Mouse (Mus musculus): ENCODE data around the gene Tuba1c. TPM values are rescaled to one million over a fixed set of nuclear protein-coding genes. Genes with fewer than 3 reads are reported as not detected.
A peak's percentile ranks its signal among the peaks of the same experiment; 100 is the strongest.

Tuba1c gene
- polyA plus RNA-seq (2015; fragmentation: Nextera tagmentation; extraction: Ambion mirVana) = 150 and 158 TPM in 2 replicates

GRCm38 (mm10) chr15:99029619-99030584 is at the start of gene Tuba1c:
Gene Tuba1c (plus strand): TSS chr15:99029891.
- Histone ChIP-seq H3K27ac (replicated peaks) (peak within 1 kb of the TSS; percentile 91), H3K4me3 (peak within 1 kb of the TSS; percentile 70), H3K36me3 (peaks cover 6% of the 10 kb centered on the region), H3K9me3 (no peaks in the 10 kb centered on the region), H3K27me3 (replicated peaks) (no peaks in the 10 kb centered on the region), H3K9ac (peak within 1 kb of the TSS; percentile 85), H3K4me2 (peak within 1 kb of the TSS; percentile 79), H3K4me1 (peaks cover 46% of the 10 kb centered on the region)
- WGBS = under 1% methylated on average over 52 of the region's 52 CpGs
- peak; percentile 86 for ATAC-seq (ENCODE audit: extremely low read depth, insufficient number of reproducible peaks, low FRiP score, low TSS enrichment)

GRCm38 (mm10) chr15:98980012-98980614 is 49.6 kb upstream of the Tuba1c start:
- H3K27me3 ChIP-seq (replicated peaks) = no peaks in the 10 kb centered on the region
- peaks cover 50% of the 10 kb centered on the region for H3K4me1 ChIP-seq
- WGBS = 65% methylated on average over 7 of the region's 7 CpGs
- no peak overlapping the region for H3K27ac ChIP-seq (replicated peaks)
- H3K9me3 ChIP-seq = no peaks in the 10 kb centered on the region
- H3K4me3 ChIP-seq = no peak overlapping the region
- ATAC-seq (ENCODE audit: extremely low read depth, insufficient number of reproducible peaks, low FRiP score, low TSS enrichment) = no peak
- no peak overlapping the region for H3K4me2 ChIP-seq
- no peaks in the 10 kb centered on the region for H3K36me3 ChIP-seq
- no peak overlapping the region for H3K9ac ChIP-seq

- Histone ChIP-seq H3K27ac (replicated peaks) (no peak overlapping the region; the same call in 1 of the 2 replicates), H3K4me1 (peaks cover 60% of the 10 kb centered on the region), H3K27me3 (replicated peaks) (no peaks in the 10 kb centered on the region), H3K4me3 (no peak overlapping the region), H3K9me3 (no peaks in the 10 kb centered on the region), H3K4me2 (no peak overlapping the region), H3K9ac (no peak overlapping the region), H3K36me3 (no peaks in the 10 kb centered on the region)
- ATAC-seq (ENCODE audit: extremely low read depth, insufficient number of reproducible peaks, low FRiP score, low TSS enrichment) = no peak
- WGBS = 66% methylated on average over 6 of the region's 6 CpGs
Observed at GRCm38 (mm10) chr15:98982100-98982499, 47.6 kb upstream of the Tuba1c start.

- WGBS = 30% methylated on average over 16 of the region's 16 CpGs
- Histone ChIP-seq H3K4me2 (peak overlapping the region; percentile 81), H3K27ac (replicated peaks) (peak overlapping the region; percentile 69), H3K36me3 (no peaks in the 10 kb centered on the region), H3K9ac (peak overlapping the region; percentile 55), H3K4me3 (peak overlapping the region; percentile 17), H3K4me1 (peaks cover 59% of the 10 kb centered on the region), H3K9me3 (no peaks in the 10 kb centered on the region), H3K27me3 (replicated peaks) (no peaks in the 10 kb centered on the region)
- ATAC-seq (ENCODE audit: extremely low read depth, insufficient number of reproducible peaks, low FRiP score, low TSS enrichment) = no peak
Observed at GRCm38 (mm10) chr15:98983431-98984081, 46.1 kb upstream of the Tuba1c start.

- Histone ChIP-seq H3K4me3 (peak overlapping the region; percentile 63), H3K9ac (peak overlapping the region; percentile 90), H3K36me3 (no peaks in the 10 kb centered on the region), H3K4me1 (peaks cover 65% of the 10 kb centered on the region), H3K27me3 (replicated peaks) (no peaks in the 10 kb centered on the region), H3K27ac (replicated peaks) (peak overlapping the region; percentile 98), H3K9me3 (no peaks in the 10 kb centered on the region), H3K4me2 (peak overlapping the region; percentile 81)
- WGBS = 35% methylated on average over 6 of the region's 6 CpGs
- no peak for ATAC-seq (ENCODE audit: extremely low read depth, insufficient number of reproducible peaks, low FRiP score, low TSS enrichment)
Observed at GRCm38 (mm10) chr15:98984681-98985080, 45.0 kb upstream of the Tuba1c start.

- peaks cover 72% of the 10 kb centered on the region for H3K4me1 ChIP-seq
- WGBS = 3% methylated on average over 29 of the region's 29 CpGs
- peak; percentile 71; the same call in 1 of the 2 replicates for ATAC-seq (ENCODE audit: extremely low read depth, insufficient number of reproducible peaks, low FRiP score, low TSS enrichment)
Observed at GRCm38 (mm10) chr15:98985240-98985981, 44.3 kb upstream of the Tuba1c start.

GRCm38 (mm10) chr15:98985982-98986715 is 43.5 kb upstream of the Tuba1c start:
- Histone ChIP-seq H3K27ac (replicated peaks) (peak overlapping the region; percentile 98), H3K36me3 (no peaks in the 10 kb centered on the region), H3K9me3 (no peaks in the 10 kb centered on the region), H3K27me3 (replicated peaks) (no peaks in the 10 kb centered on the region), H3K4me2 (peak overlapping the region; percentile 81), H3K4me1 (peaks cover 79% of the 10 kb centered on the region), H3K4me3 (peak overlapping the region; percentile 63), H3K9ac (peak overlapping the region; percentile 90)
- 27% methylated on average over 12 of the region's 12 CpGs for WGBS
- no peak for ATAC-seq (ENCODE audit: extremely low read depth, insufficient number of reproducible peaks, low FRiP score, low TSS enrichment)

More at GRCm38 (mm10) chr15:98985240-98985981, 44.3 kb upstream of the Tuba1c start:
- Histone ChIP-seq H3K9ac (peak overlapping the region; percentile 90), H3K4me3 (peak overlapping the region; percentile 63), H3K4me2 (peak overlapping the region; percentile 81), H3K9me3 (no peaks in the 10 kb centered on the region), H3K27me3 (replicated peaks) (no peaks in the 10 kb centered on the region), H3K36me3 (no peaks in the 10 kb centered on the region), H3K27ac (replicated peaks) (peak overlapping the region; percentile 98)

GRCm38 (mm10) chr15:98987077-98987630 is 42.5 kb upstream of the Tuba1c start:
- Histone ChIP-seq H3K4me2 (peak overlapping the region; percentile 18), H3K27ac (replicated peaks) (peak overlapping the region; percentile 98), H3K9me3 (no peaks in the 10 kb centered on the region), H3K4me1 (peaks cover 85% of the 10 kb centered on the region), H3K4me3 (no peak overlapping the region), H3K9ac (peak overlapping the region; percentile 47), H3K36me3 (no peaks in the 10 kb centered on the region), H3K27me3 (replicated peaks) (no peaks in the 10 kb centered on the region)
- 24% methylated on average over 7 of the region's 7 CpGs for WGBS
- no peak for ATAC-seq (ENCODE audit: extremely low read depth, insufficient number of reproducible peaks, low FRiP score, low TSS enrichment)

- H3K27me3 ChIP-seq (replicated peaks) = no peaks in the 10 kb centered on the region
- 54% methylated on average over 8 of the region's 8 CpGs for WGBS
- peak overlapping the region; percentile 47 for H3K9ac ChIP-seq
- H3K9me3 ChIP-seq = no peaks in the 10 kb centered on the region
- H3K27ac ChIP-seq (replicated peaks) = peak overlapping the region; percentile 98
- H3K4me3 ChIP-seq = no peak overlapping the region
- H3K36me3 ChIP-seq = no peaks in the 10 kb centered on the region
- H3K4me2 ChIP-seq = peak overlapping the region; percentile 18; the same call in 1 of the 2 replicates
- peaks cover 85% of the 10 kb centered on the region for H3K4me1 ChIP-seq
- no peak for ATAC-seq (ENCODE audit: extremely low read depth, insufficient number of reproducible peaks, low FRiP score, low TSS enrichment)
Observed at GRCm38 (mm10) chr15:98987661-98988181, 42.0 kb upstream of the Tuba1c start.

- Histone ChIP-seq H3K27me3 (replicated peaks) (no peaks in the 10 kb centered on the region), H3K4me3 (no peak overlapping the region), H3K4me1 (peaks cover 79% of the 10 kb centered on the region), H3K9ac (no peak overlapping the region), H3K36me3 (no peaks in the 10 kb centered on the region), H3K9me3 (no peaks in the 10 kb centered on the region), H3K27ac (replicated peaks) (no peak overlapping the region), H3K4me2 (no peak overlapping the region)
- 70% methylated on average over 3 of the region's 3 CpGs for WGBS
- no peak for ATAC-seq (ENCODE audit: extremely low read depth, insufficient number of reproducible peaks, low FRiP score, low TSS enrichment)
Observed at GRCm38 (mm10) chr15:98988787-98989186, 40.9 kb upstream of the Tuba1c start.

Measured in heart, embryonic 13.5 days (tissue).